Mouse (Mus musculus) embryonic facial prominence, embryonic 13.5 days (tissue): ENCODE results near the gene Krt75. TPM values are rescaled to one million over a fixed set of nuclear protein-coding genes. Genes with fewer than 3 reads are reported as not detected.
"Not testable (repeated sequence)": the region's sequence is repeated elsewhere in the genome, so short reads cannot be mapped to it uniquely, and the experiment has no call there.

Experiments
- ATAC-seq: fragments of 200-750 bp; cut with Nextera tagmentation; 2 replicates; pipeline ENCODE4 v1.8.0; 2017; ENCODE audit warnings: low read depth; ENCODE audit not compliant: insufficient number of reproducible peaks, insufficient read depth, low FRiP score, low TSS enrichment
- H3K27ac ChIP-seq: fragments of 300-500 bp; sonication (generic); 2 replicates; pipeline ENCODE4 v1.5.1; 2015; ENCODE audit warnings: moderate library complexity, mild to moderate bottlenecking, inconsistent platforms
- H3K27me3 ChIP-seq: fragments of 300-500 bp; sonication (generic); 2 replicates; pipeline ENCODE4 v1.6.1; 2015; ENCODE audit warnings: mild to moderate bottlenecking, inconsistent platforms
- H3K36me3 ChIP-seq: fragments of 300-500 bp; sonication (generic); 2 replicates; pipeline ENCODE4 v1.6.1; 2015; ENCODE audit warnings: mild to moderate bottlenecking, inconsistent platforms
- H3K4me1 ChIP-seq: fragments of 300-500 bp; sonication (generic); 2 replicates; pipeline ENCODE4 v1.6.1; 2015; ENCODE audit warnings: inconsistent platforms
- H3K4me2 ChIP-seq: fragments of 300-500 bp; sonication (generic); 2 replicates; pipeline ENCODE4 v1.6.1; 2015; ENCODE audit warnings: moderate library complexity, mild to moderate bottlenecking, inconsistent platforms
- H3K4me3 ChIP-seq: fragments of 300-500 bp; sonication (generic); 2 replicates; pipeline ENCODE4 v1.5.1; 2015; ENCODE audit warnings: mild to moderate bottlenecking, inconsistent platforms
- H3K9ac ChIP-seq: fragments of 300-500 bp; sonication (generic); 2 replicates; pipeline ENCODE4 v1.6.1; 2015; ENCODE audit warnings: mild to moderate bottlenecking, inconsistent platforms
- H3K9me3 ChIP-seq: fragments of 300-500 bp; sonication (generic); 2 replicates; pipeline ENCODE4 v1.6.1; 2016; ENCODE audit warnings: inconsistent platforms
- WGBS: fragments of 180-500 bp; shearing (Covaris S2); methylation state at CpG from one replicate; pipeline ENCODE4 v1.1.7; 2015; ENCODE audit warnings: mixed read lengths; 5-methylcytosine and 5-hydroxymethylcytosine counted together
- polyA plus RNA-seq: library from polyadenylated mRNA; unstranded; fragments of >200 nt; fragmentation: Nextera tagmentation; extraction: Ambion mirVana; gene quantifications from 2 replicates; pipeline ENCODE4 v1.2.1, GENCODE M21; 2015

The Krt75 gene
- polyA plus RNA-seq, 1 experiment from 2014 or later, result 1.6 TPM

DNA sequence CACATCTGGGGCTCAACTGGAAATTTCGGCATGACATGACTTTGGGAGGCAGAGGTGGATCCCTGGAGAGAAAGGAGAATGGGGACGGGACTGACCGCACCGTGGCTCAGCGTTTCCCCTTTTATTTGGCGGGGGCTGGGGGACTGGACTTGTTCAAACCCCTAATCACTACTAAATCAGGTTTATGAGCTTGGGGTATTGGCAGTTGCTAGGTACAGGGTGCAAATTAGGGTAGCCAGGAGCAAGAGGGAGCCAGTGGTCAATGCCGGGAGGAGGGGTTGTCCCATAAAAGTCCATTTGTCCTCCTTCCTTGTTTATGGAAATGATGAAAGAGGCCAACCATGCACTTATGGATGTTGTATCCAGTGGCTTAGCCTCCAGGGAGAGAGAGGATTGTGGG is 23.1 kb downstream of the Krt75 start, which contains the start of gene Krt82:
TSS of gene Krt82 (minus strand) at position 101 of the 400 bp plus-strand sequence.
- peaks cover 24% of the 10 kb centered on the region for H3K27me3 ChIP-seq
- no peak within 1 kb of the TSS for H3K4me3 ChIP-seq
- no peaks in the 10 kb centered on the region for H3K9me3 ChIP-seq
- ATAC-seq, result no peak
- no peak within 1 kb of the TSS for H3K4me2 ChIP-seq
- no peak within 1 kb of the TSS for H3K27ac ChIP-seq
- no peak within 1 kb of the TSS for H3K9ac ChIP-seq
- WGBS, result 86% methylated on average over 7 of the region's 7 CpGs
- H3K36me3 ChIP-seq, result no peaks in the 10 kb centered on the region
- peaks cover 11% of the 10 kb centered on the region for H3K4me1 ChIP-seq

DNA sequence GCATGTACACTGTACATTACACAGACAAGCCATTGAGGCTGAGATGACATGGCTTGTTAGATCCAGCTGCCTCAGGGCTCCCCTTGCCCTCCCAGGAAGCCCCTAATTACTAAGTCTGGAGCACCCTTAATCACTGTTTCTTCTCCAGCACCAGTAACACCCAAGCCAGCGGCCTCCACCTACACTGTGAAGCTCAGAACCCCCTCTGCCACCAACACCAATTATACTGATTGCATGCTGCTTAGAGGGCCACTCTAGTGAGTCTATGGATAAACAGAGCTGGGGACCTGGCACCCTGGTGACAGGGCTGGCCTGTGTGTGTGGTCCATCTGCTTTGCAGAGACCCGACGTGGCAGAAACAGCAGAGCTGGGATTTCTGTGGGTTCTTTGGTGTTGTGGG is 29.2 kb downstream of the Krt75 start:
- H3K4me3 ChIP-seq, result no peak overlapping the region
- no peak for ATAC-seq
- 43% methylated on average over 3 of the region's 3 CpGs for WGBS
- H3K9ac ChIP-seq, result no peak overlapping the region
- no peaks in the 10 kb centered on the region for H3K9me3 ChIP-seq
- H3K4me1 ChIP-seq, result peaks cover 19% of the 10 kb centered on the region
- no peak overlapping the region for H3K27ac ChIP-seq
- no peaks in the 10 kb centered on the region for H3K27me3 ChIP-seq
- H3K36me3 ChIP-seq, result no peaks in the 10 kb centered on the region
- H3K4me2 ChIP-seq, result no peak overlapping the region

DNA sequence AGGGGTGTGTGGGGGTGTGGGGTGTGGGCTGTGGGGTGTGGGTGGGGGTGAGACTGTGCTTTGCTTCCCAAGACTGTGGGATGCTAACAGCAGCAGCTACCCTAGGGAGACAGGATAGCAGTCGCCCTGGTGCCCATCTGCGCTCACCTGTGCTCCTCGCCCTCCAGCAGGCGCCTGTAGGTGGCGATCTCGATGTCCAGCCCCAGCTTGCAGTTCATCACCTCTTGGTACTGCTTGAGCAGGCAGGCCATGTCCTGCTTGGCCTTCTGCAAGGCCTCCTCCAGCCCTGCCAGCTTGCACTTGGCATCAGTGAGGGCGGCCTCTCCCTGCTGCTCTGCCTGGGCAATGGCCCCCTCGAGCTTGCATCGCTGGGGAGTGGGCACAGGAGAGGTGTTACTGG is 31.2 kb downstream of the Krt75 start:
- Histone ChIP-seq H3K4me1 (peaks cover 19% of the 10 kb centered on the region), H3K4me2 (no peak overlapping the region)
- 66% methylated on average over 9 of the region's 9 CpGs for WGBS

DNA sequence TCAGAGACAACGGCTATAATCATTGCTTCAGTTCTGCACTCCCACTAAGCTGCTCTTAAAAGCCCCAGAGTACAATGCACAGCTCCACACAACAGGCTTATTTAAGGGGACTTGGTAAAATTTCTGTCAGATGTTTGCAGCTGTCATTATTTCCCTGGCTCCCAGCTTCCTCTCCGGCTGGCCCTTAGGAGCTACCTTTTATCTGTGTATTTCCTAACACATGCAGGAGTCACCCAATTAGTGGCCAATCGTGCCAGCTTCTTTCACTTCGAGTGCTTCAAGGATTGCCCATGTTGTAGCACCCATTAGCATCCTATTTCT is 35.2 kb downstream of the Krt75 start:
- ATAC-seq, result no peak
- no peak overlapping the region for H3K4me3 ChIP-seq
- H3K4me1 ChIP-seq, result peaks cover 17% of the 10 kb centered on the region
- no peaks in the 10 kb centered on the region for H3K27me3 ChIP-seq
- no peak overlapping the region for H3K27ac ChIP-seq
- H3K9ac ChIP-seq, result no peak overlapping the region
- H3K9me3 ChIP-seq, result no peaks in the 10 kb centered on the region
- WGBS, result 47% methylated on average over 4 of the region's 4 CpGs
- H3K4me2 ChIP-seq, result no peak overlapping the region
- no peaks in the 10 kb centered on the region for H3K36me3 ChIP-seq

More for the DNA sequence above, 31.2 kb downstream of the Krt75 start:
- Histone ChIP-seq H3K27me3 (no peaks in the 10 kb centered on the region), H3K9me3 (no peaks in the 10 kb centered on the region), H3K27ac (no peak overlapping the region; the same call in 1 of the 2 replicates), H3K36me3 (no peaks in the 10 kb centered on the region), H3K4me3 (no peak overlapping the region), H3K9ac (no peak overlapping the region)
- ATAC-seq, result no peak

DNA sequence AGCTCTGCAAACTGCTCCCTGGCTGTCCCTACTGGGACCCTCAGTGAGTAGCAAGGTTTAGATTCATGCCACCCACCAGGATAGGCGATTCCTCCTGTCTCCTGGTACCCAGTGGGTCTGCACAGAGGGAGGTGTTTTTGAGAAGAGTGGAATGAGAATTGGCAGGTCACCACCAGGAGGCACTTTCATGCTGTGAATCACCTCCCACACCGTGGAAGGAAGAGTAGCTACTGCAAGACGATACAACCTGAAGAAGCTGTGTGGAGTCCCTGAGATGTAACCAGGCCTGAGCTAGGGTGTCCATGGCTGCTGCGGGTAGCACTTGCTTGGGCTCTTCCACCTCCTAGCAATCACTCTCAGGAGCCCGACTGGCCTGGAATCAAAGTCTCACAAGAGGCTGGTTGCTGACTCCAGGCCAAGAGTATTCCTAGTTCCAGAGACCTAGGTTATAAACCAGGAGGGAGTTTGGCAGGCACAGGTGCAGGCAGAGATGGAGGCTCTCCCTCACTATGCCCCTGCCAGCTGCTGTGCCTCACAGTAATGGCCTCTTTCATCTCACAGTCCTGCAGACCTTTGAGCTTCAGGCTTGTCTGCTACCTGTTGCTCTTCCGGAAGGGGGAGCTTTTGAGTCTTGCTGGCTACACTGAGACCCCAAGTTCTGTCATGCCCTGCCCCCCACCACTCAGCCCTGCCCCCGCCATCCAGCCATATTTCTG is 35.7 kb downstream of the Krt75 start:
- no peak for ATAC-seq
- H3K9me3 ChIP-seq, result no peaks in the 10 kb centered on the region

DNA sequence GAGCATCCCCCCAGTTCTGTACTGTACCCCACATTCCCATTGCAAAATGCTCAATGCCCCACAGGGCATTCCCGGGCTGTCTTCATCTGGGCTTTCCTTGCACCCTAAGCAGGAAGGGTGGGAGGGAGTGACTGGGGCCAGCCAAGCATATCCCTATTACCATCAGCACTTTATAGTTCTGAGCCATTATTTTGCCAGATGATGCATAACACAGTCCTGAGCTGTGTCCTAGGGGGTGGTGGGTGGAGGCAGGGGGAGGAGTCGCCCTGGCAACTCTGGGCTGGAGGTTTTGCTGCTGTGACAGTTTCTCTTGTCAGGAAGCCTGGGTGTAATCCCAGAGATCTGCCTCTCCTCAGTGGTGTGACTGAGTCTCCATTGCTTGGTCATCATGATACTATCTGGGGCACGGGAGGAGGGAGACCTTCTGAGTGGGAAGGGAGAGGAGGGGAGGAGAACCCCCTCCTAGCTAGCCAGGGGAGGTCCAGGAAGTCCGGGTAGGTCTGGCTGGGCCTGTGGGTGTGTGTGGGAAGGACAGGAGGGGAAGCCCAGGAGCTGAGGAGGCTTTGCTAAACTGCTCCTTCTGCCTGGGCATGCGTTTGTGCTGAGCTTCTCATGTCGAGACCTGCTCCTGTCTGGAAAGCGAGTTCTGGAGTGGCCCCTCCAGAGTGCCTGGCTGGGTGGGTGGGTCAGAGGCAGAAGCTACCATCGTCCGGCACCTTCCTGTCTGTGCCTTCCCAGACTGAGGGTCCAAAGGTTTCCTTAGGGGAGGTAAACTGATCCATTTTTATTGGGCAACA is 37.5 kb downstream of the Krt75 start:
- H3K27ac ChIP-seq, result peak overlapping the region; percentile 62; the same call in 1 of the 2 replicates
- no peaks in the 10 kb centered on the region for H3K27me3 ChIP-seq
- peaks cover 8% of the 10 kb centered on the region for H3K4me1 ChIP-seq
- H3K4me3 ChIP-seq, result no peak overlapping the region
- no peak overlapping the region for H3K9ac ChIP-seq
- H3K9me3 ChIP-seq, result no peaks in the 10 kb centered on the region
- H3K36me3 ChIP-seq, result no peaks in the 10 kb centered on the region
- no peak overlapping the region for H3K4me2 ChIP-seq
- WGBS, result 47% methylated on average over 9 of the region's 9 CpGs
- ATAC-seq, result peak; percentile 35; the same call in 1 of the 2 replicates

More for the DNA sequence above, 35.7 kb downstream of the Krt75 start:
- H3K36me3 ChIP-seq, result no peaks in the 10 kb centered on the region
- peaks cover 17% of the 10 kb centered on the region for H3K4me1 ChIP-seq
- H3K27me3 ChIP-seq, result no peaks in the 10 kb centered on the region
- no peak overlapping the region for H3K4me3 ChIP-seq
- WGBS, result 37% methylated on average over 7 of the region's 7 CpGs
- no peak overlapping the region for H3K9ac ChIP-seq
- no peak overlapping the region for H3K4me2 ChIP-seq
- no peak overlapping the region for H3K27ac ChIP-seq

DNA sequence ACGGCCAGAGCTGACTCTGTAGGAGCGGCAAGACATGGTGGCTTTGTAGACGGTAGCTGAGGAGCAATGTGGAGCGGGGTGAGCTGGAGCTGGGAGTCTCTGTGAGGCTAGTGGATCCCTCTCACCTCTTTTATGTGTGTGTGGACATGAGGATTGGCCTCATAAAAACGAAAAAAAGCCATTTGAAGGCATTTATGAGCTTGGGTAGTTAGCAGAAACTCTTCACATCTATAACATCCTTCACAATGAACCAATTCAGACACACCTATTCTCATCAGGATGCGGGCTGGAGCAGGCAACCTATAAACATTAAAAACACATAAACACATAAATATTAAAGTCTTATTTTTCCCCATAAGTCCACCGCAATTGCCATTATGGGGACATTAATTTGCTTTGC is 41.0 kb downstream of the Krt75 start, which contains the start of gene Krt84:
TSS of gene Krt84 (minus strand) at position 101 of the 400 bp plus-strand sequence.
- H3K9ac ChIP-seq, result no peak within 1 kb of the TSS
- H3K27me3 ChIP-seq, result no peaks in the 10 kb centered on the region
- WGBS, result 83% methylated on average over 7 of the region's 7 CpGs
- no peaks in the 10 kb centered on the region for H3K9me3 ChIP-seq
- no peak for ATAC-seq
- H3K4me1 ChIP-seq, result peaks cover 7% of the 10 kb centered on the region
- no peak within 1 kb of the TSS for H3K4me2 ChIP-seq
- H3K36me3 ChIP-seq, result no peaks in the 10 kb centered on the region
- no peak within 1 kb of the TSS for H3K27ac ChIP-seq
- no peak within 1 kb of the TSS for H3K4me3 ChIP-seq

DNA sequence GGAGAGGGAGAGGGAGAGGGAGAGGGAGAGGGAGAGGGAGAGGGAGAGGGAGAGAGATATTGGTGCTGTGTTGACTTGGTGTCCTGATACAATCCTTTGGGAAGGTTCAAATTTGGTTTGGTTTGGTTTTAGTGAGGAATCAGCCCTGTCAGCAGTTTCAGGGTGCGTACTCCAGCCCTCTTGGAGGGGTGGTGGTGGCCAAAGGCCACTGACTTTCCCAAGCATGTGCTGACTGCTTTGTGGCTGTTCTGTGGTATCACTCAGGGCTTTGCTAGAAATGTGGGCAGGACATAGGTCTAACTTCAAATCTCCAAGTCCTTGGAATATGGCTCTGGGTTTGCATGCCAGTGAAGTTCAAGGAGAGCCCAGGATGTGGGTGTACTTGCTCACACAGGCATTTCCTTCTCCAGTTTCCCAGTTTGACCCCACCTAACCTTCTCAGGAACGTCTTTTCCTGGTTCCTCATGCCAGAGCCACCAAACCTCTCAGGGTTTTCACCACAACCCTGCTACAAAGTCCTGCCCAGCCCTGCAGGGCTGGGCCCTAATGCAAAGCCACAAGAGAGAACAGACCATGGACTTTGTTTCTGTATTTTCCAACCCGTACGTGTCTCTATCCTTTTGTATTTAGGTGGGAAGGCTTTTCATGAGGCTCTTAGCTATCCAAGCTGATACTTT is 51.0 kb downstream of the Krt75 start:
- WGBS, result 66% methylated on average over 4 of the region's 4 CpGs

DNA sequence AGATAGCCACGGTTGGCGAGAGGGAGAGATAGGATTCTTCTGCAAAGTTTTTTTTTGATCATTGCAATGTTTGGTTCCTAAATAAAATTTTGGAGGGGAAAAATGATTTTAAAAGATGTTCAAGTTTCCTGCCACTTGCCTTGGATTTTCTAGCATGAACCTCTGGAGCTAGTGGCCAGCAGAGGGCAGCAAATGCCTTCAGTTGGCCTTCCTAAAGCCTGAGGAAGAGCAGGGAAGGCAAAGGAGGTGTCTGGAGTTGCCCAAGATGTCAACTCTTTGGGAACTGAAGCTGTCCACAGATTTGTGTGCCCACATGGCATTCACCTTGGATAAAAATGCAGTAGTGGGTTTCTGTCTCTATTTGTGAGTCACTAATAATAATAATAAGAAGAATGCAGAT is 53.9 kb downstream of the Krt75 start:
- no peak overlapping the region for H3K27ac ChIP-seq
- ATAC-seq, result no peak
- no peak overlapping the region for H3K4me2 ChIP-seq
- H3K27me3 ChIP-seq, result peaks cover 8% of the 10 kb centered on the region; the same call in 1 of the 2 replicates
- H3K36me3 ChIP-seq, result no peaks in the 10 kb centered on the region
- H3K9ac ChIP-seq, result no peak overlapping the region
- 16% methylated on average over 2 of the region's 2 CpGs for WGBS
- H3K4me3 ChIP-seq, result no peak overlapping the region
- H3K9me3 ChIP-seq, result no peaks in the 10 kb centered on the region
- no peaks in the 10 kb centered on the region for H3K4me1 ChIP-seq

More for the DNA sequence above, 51.0 kb downstream of the Krt75 start:
- no peak for ATAC-seq
- no peak overlapping the region for H3K27ac ChIP-seq
- H3K4me2 ChIP-seq, result no peak overlapping the region
- H3K4me1 ChIP-seq, result no peaks in the 10 kb centered on the region
- H3K9me3 ChIP-seq, result no peaks in the 10 kb centered on the region
- no peaks in the 10 kb centered on the region for H3K36me3 ChIP-seq
- no peak overlapping the region for H3K4me3 ChIP-seq
- no peak overlapping the region for H3K9ac ChIP-seq
- peaks cover 8% of the 10 kb centered on the region; the same call in 1 of the 2 replicates for H3K27me3 ChIP-seq

DNA sequence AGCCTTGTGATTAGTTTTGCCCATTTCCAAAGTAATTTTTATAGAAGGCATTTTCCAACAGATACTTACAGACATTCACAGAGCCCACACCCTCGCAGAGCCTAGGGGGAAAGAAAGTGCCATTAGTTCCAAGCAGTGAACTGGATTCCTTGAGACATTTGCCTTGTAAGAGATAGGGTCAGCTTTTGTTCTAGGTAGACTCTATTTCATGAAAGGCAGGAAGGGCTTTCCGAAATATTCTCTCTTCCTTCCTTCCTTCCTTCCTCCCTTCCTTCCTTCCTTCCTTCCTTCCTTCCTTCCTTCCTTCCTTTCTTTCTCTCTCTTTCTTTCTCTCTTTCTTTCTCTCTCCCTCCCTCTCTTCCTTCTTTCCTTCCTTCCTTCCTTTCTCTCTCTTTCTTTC is 56.5 kb downstream of the Krt75 start, which contains the start of gene Gm49425:
TSS of gene Gm49425 (minus strand) at position 101 of the 400 bp plus-strand sequence.
- H3K4me2 ChIP-seq, H3K4me3 ChIP-seq, H3K9me3 ChIP-seq, H3K4me1 ChIP-seq, H3K36me3 ChIP-seq, ATAC-seq, H3K27me3 ChIP-seq, H3K27ac ChIP-seq, H3K9ac ChIP-seq: not testable (repeated sequence)
- WGBS, result 72% methylated on average over 2 of the region's 2 CpGs
